Mouse (Mus musculus): ENCODE measurements around the gene Gpr108. TPM values are rescaled to one million over a fixed set of nuclear protein-coding genes. Genes with fewer than 3 reads are reported as not detected.

The Gpr108 gene
- polyA plus RNA-seq, 1 experiment from 2014 or later = 29.0 TPM

DNA sequence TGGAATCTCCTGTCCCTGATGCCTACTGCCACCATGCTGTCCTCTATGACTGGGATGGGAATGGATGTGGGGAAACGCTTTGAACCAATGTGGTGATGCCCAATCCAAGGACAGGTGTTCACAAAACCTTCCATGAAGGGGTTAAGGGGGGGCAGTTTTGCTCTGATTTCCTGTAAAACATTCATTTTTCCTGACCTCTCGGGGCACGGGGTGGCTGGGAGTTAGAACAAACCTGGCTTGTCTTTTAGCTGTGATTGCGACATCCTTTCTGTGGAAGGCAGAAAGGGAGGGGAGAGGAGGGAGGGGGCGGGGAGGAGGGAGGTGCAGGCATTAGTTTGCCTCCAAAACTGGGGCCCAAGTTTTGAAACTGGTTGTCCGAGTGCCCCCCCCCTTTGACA is 17.5 kb downstream of the Gpr108 start:
- no peak for ATAC-seq (ENCODE audit: insufficient number of reproducible peaks, insufficient read depth, low FRiP score, low read depth)
- WGBS = 60% methylated on average over 6 of the region's 6 CpGs
- no peak overlapping the region for H3K27ac ChIP-seq (replicated peaks in 1 of 2; ENCODE audit: control insufficient read depth in 1 of 2, insufficient read depth in 1 of 2, low read depth in 2 of 2, low read length in 2 of 2)
- H3K36me3 ChIP-seq (ENCODE audit: control insufficient read depth, insufficient read depth, low read length) = peaks cover 15% of the 10 kb centered on the region
- H3K4me1 ChIP-seq (ENCODE audit: control insufficient read depth in 2 of 2, insufficient read depth in 2 of 2, low read length in 2 of 2) = no peaks in the 10 kb centered on the region; a peak in 1 of 4 replicates
- no peak overlapping the region for H3K4me2 ChIP-seq (ENCODE audit: low read length)
- H3K9me3 ChIP-seq (ENCODE audit: control insufficient read depth, low read length) = no peaks in the 10 kb centered on the region
- H3K4me3 ChIP-seq (ENCODE audit: control insufficient read depth in 1 of 2, insufficient read depth in 1 of 2, low read depth in 1 of 2, low read length in 2 of 2) = no peak overlapping the region
- peaks cover 1% of the 10 kb centered on the region; the same call in 1 of the 2 replicates for H3K27me3 ChIP-seq (ENCODE audit: control insufficient read depth, insufficient read depth, low read length)
- no peak overlapping the region for H3K9ac ChIP-seq (ENCODE audit: low read length)

DNA sequence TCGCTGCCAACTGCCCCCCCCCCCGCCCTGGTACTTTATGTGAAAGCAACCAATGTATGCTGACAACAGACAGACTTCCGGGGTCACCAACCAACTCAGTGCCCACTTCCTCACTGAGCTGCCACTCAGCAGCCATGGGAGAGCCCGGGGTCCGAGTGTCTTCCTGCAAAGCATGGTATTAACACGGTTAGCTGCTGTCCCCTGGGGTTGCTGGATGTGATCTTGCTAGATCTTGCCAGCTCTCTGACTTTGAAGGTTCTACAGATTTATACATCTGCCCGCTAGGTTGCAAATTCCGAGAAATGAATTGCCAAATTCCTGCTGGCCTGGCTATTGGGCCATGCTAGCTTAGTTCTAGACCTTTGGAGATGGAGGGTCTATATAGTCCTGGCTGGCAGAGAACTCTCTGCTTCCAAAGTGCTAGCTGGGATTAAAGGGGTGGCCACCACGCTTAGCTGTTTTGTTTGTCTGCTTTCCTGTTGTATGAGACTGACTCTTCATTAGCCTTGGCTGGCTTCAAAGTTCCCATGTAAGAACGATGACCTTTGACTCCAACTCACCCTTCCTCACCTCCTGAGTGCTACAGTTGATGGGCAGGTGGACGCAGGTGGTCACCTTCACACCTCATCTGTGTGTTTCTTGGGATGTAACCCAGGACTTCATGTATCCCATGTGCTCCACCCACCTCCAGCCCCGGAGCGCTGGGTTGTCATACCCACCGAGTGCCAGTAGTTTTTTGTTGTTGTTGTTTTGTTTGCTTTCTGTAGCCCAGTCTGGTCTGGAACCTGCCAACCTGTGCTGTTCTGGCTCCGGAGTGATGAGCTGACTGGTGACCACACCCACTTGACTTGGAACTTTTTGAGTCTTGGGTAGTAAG is 18.2 kb downstream of the Gpr108 start:
- no peak for ATAC-seq (ENCODE audit: insufficient number of reproducible peaks, insufficient read depth, low FRiP score, low read depth)
- no peaks in the 10 kb centered on the region for H3K9me3 ChIP-seq (ENCODE audit: control insufficient read depth, low read length)
- no peak overlapping the region for H3K4me2 ChIP-seq (ENCODE audit: low read length)
- no peak overlapping the region for H3K9ac ChIP-seq (ENCODE audit: low read length)
- H3K27me3 ChIP-seq (ENCODE audit: control insufficient read depth, insufficient read depth, low read length) = peaks cover 8% of the 10 kb centered on the region; the same call in 1 of the 2 replicates
- H3K4me1 ChIP-seq (ENCODE audit: control insufficient read depth in 2 of 2, insufficient read depth in 2 of 2, low read length in 2 of 2) = no peaks in the 10 kb centered on the region; a peak in 1 of 4 replicates
- H3K36me3 ChIP-seq (ENCODE audit: control insufficient read depth, insufficient read depth, low read length) = peaks cover 9% of the 10 kb centered on the region
- WGBS = 71% methylated on average over 15 of the region's 15 CpGs
- H3K27ac ChIP-seq (replicated peaks in 1 of 2; ENCODE audit: control insufficient read depth in 1 of 2, insufficient read depth in 1 of 2, low read depth in 2 of 2, low read length in 2 of 2) = no peak overlapping the region
- no peak overlapping the region for H3K4me3 ChIP-seq (ENCODE audit: control insufficient read depth in 1 of 2, insufficient read depth in 1 of 2, low read depth in 1 of 2, low read length in 2 of 2)

- 71% methylated on average over 3 of the region's 3 CpGs for WGBS
- Histone ChIP-seq H3K4me2 (ENCODE audit: low read length) (no peak overlapping the region), H3K4me1 (ENCODE audit: control insufficient read depth in 2 of 2, insufficient read depth in 2 of 2, low read length in 2 of 2) (no peaks in the 10 kb centered on the region; a peak in 1 of 4 replicates), H3K4me3 (ENCODE audit: control insufficient read depth in 1 of 2, insufficient read depth in 1 of 2, low read depth in 1 of 2, low read length in 2 of 2) (no peak overlapping the region), H3K27me3 (ENCODE audit: control insufficient read depth, insufficient read depth, low read length) (peaks cover 18% of the 10 kb centered on the region), H3K9ac (ENCODE audit: low read length) (no peak overlapping the region), H3K27ac (replicated peaks in 1 of 2; ENCODE audit: control insufficient read depth in 1 of 2, insufficient read depth in 1 of 2, low read depth in 2 of 2, low read length in 2 of 2) (no peak overlapping the region), H3K9me3 (ENCODE audit: control insufficient read depth, low read length) (no peaks in the 10 kb centered on the region), H3K36me3 (ENCODE audit: control insufficient read depth, insufficient read depth, low read length) (no peaks in the 10 kb centered on the region)
- no peak for ATAC-seq (ENCODE audit: insufficient number of reproducible peaks, insufficient read depth, low FRiP score, low read depth)
Observed at GRCm38 (mm10) chr17:57228873-57229272, 19.4 kb downstream of the Gpr108 start.

DNA sequence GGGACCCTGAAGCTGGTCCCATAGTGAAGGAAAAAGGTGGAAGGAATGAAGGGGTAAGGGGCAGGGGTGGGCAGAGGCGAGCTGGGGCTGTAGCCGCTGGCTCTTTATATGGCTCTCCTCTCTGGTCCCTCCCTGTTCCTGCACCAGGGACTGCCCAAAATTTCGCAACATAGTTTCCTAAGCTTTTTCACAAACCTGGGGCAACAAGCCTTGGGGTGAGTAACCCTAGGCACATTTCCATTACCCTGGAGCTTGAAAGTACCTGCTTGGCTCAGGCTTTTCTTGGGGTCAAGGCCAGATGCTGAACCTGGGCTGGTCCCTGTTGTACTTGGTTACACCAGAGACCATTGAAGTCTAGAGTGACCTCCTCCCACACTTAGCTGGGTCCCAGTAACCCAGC is 20.2 kb downstream of the Gpr108 start, which contains the start of gene C3:
C3 (minus strand) TSS at position 123 of the 400 bp plus-strand sequence.
- no peak within 1 kb of the TSS for H3K9ac ChIP-seq (ENCODE audit: low read length)
- no peak within 1 kb of the TSS for H3K4me3 ChIP-seq (ENCODE audit: control insufficient read depth in 1 of 2, insufficient read depth in 1 of 2, low read depth in 1 of 2, low read length in 2 of 2)
- H3K9me3 ChIP-seq (ENCODE audit: control insufficient read depth, low read length) = no peaks in the 10 kb centered on the region
- no peaks in the 10 kb centered on the region; a peak in 1 of 4 replicates for H3K4me1 ChIP-seq (ENCODE audit: control insufficient read depth in 2 of 2, insufficient read depth in 2 of 2, low read length in 2 of 2)
- H3K27me3 ChIP-seq (ENCODE audit: control insufficient read depth, insufficient read depth, low read length) = peaks cover 22% of the 10 kb centered on the region
- no peak within 1 kb of the TSS for H3K4me2 ChIP-seq (ENCODE audit: low read length)
- 82% methylated on average over 3 of the region's 3 CpGs for WGBS
- ATAC-seq (ENCODE audit: insufficient number of reproducible peaks, insufficient read depth, low FRiP score, low read depth) = no peak
- no peaks in the 10 kb centered on the region for H3K36me3 ChIP-seq (ENCODE audit: control insufficient read depth, insufficient read depth, low read length)
- H3K27ac ChIP-seq (replicated peaks in 1 of 2; ENCODE audit: control insufficient read depth in 1 of 2, insufficient read depth in 1 of 2, low read depth in 2 of 2, low read length in 2 of 2) = no peak within 1 kb of the TSS

DNA sequence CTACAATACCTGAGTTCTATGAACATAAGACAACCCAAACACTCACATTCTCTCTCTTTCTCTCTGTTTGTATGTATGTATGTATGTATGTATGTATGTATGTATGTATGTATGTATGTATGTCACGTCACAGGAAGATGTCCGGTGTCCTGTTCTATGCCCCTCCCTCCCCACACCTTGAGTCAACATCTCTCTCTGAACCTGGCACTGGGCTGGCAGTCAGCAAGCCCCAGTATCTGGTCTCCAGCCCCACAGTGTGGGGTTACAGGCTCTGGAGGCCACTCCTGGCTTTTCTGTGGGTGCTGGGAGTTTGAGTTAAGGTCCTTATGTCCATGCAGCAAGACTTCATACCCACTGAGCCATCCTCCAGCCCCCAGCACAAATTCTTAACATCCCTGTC is 20.8 kb downstream of the Gpr108 start:
- H3K27ac ChIP-seq (replicated peaks in 1 of 2; ENCODE audit: control insufficient read depth in 1 of 2, insufficient read depth in 1 of 2, low read depth in 2 of 2, low read length in 2 of 2) = no peak overlapping the region
- no peak overlapping the region for H3K9ac ChIP-seq (ENCODE audit: low read length)
- no peaks in the 10 kb centered on the region; a peak in 1 of 4 replicates for H3K4me1 ChIP-seq (ENCODE audit: control insufficient read depth in 2 of 2, insufficient read depth in 2 of 2, low read length in 2 of 2)
- H3K36me3 ChIP-seq (ENCODE audit: control insufficient read depth, insufficient read depth, low read length) = no peaks in the 10 kb centered on the region
- WGBS = 78% methylated on average over 2 of the region's 2 CpGs
- H3K27me3 ChIP-seq (ENCODE audit: control insufficient read depth, insufficient read depth, low read length) = peaks cover 22% of the 10 kb centered on the region
- ATAC-seq (ENCODE audit: insufficient number of reproducible peaks, insufficient read depth, low FRiP score, low read depth) = no peak
- H3K9me3 ChIP-seq (ENCODE audit: control insufficient read depth, low read length) = no peaks in the 10 kb centered on the region
- H3K4me2 ChIP-seq (ENCODE audit: low read length) = no peak overlapping the region
- no peak overlapping the region for H3K4me3 ChIP-seq (ENCODE audit: control insufficient read depth in 1 of 2, insufficient read depth in 1 of 2, low read depth in 1 of 2, low read length in 2 of 2)

GRCm38 (mm10) chr17:57223313-57223712 is 24.9 kb downstream of the Gpr108 start:
- ATAC-seq (ENCODE audit: insufficient number of reproducible peaks, insufficient read depth, low FRiP score, low read depth) = no peak
- no peak overlapping the region for H3K4me2 ChIP-seq (ENCODE audit: low read length)
- H3K27ac ChIP-seq (replicated peaks in 1 of 2; ENCODE audit: control insufficient read depth in 1 of 2, insufficient read depth in 1 of 2, low read depth in 2 of 2, low read length in 2 of 2) = no peak overlapping the region
- peaks cover 22% of the 10 kb centered on the region for H3K27me3 ChIP-seq (ENCODE audit: control insufficient read depth, insufficient read depth, low read length)
- no peak overlapping the region for H3K9ac ChIP-seq (ENCODE audit: low read length)
- H3K9me3 ChIP-seq (ENCODE audit: control insufficient read depth, low read length) = no peaks in the 10 kb centered on the region
- no peaks in the 10 kb centered on the region; a peak in 1 of 4 replicates for H3K4me1 ChIP-seq (ENCODE audit: control insufficient read depth in 2 of 2, insufficient read depth in 2 of 2, low read length in 2 of 2)
- WGBS = 62% methylated on average over 9 of the region's 9 CpGs
- H3K36me3 ChIP-seq (ENCODE audit: control insufficient read depth, insufficient read depth, low read length) = no peaks in the 10 kb centered on the region
- H3K4me3 ChIP-seq (ENCODE audit: control insufficient read depth in 1 of 2, insufficient read depth in 1 of 2, low read depth in 1 of 2, low read length in 2 of 2) = no peak overlapping the region

GRCm38 (mm10) chr17:57221911-57222310 is 26.3 kb downstream of the Gpr108 start:
- Histone ChIP-seq H3K27ac (replicated peaks in 1 of 2; ENCODE audit: control insufficient read depth in 1 of 2, insufficient read depth in 1 of 2, low read depth in 2 of 2, low read length in 2 of 2) (no peak overlapping the region), H3K4me1 (ENCODE audit: control insufficient read depth in 2 of 2, insufficient read depth in 2 of 2, low read length in 2 of 2) (no peaks in the 10 kb centered on the region; a peak in 1 of 4 replicates), H3K9ac (ENCODE audit: low read length) (no peak overlapping the region), H3K4me3 (ENCODE audit: control insufficient read depth in 1 of 2, insufficient read depth in 1 of 2, low read depth in 1 of 2, low read length in 2 of 2) (no peak overlapping the region), H3K36me3 (ENCODE audit: control insufficient read depth, insufficient read depth, low read length) (no peaks in the 10 kb centered on the region), H3K4me2 (ENCODE audit: low read length) (no peak overlapping the region), H3K9me3 (ENCODE audit: control insufficient read depth, low read length) (no peaks in the 10 kb centered on the region), H3K27me3 (ENCODE audit: control insufficient read depth, insufficient read depth, low read length) (peaks cover 22% of the 10 kb centered on the region)
- WGBS = 40% methylated on average over 4 of the region's 4 CpGs
- ATAC-seq (ENCODE audit: insufficient number of reproducible peaks, insufficient read depth, low FRiP score, low read depth) = no peak

All from heart, embryonic 14.5 days (tissue).